17 mouse cellular contexts compared by ENCODE assay signal in the genomic region with DNA sequence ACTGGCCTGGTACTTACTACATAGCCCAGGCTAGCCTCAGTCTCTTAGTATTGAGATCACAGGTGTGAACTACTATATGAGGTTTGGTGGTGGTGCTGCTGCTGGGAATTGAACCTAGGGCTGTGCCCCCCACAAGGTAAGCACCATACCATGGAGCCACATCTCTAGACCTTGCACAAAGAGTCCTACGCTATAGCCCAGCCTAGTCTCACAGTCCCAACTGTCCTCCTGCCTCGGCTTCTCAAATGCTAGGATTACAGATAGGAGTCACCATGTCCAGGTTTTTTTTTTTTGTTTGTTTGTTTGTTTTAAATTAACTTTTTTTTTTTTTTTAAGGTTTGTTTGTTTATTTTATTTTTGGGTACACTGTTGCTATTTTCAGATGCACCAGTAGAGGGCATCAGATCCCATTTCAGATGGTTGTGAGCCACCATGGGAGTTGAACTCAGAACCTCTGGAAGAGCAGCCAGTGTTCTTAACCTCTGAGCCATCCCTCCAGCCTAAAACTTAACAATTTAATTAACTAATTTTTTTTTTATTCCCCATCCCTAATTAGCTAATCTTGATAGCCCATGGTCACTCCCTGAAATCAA. TPM values are rescaled to one million over a fixed set of nuclear protein-coding genes. Genes with fewer than 3 reads are reported as not detected.
A peak's percentile ranks its signal among the peaks of the same experiment; 100 is the strongest.
DNase-seq lines count a peak whose midpoint lies in the region; ATAC-seq and TF ChIP-seq lines count a peak whose summit lies in the region.
"Had no signal": no experiment of that assay in that cellular context is flagged by ENCODE, and none has a peak within 500 bp of the region (broad histone marks: within the 10 kb centered on the region; RNA-seq: fewer than 3 reads in every experiment).

No protein-coding gene starts in this region.

- 96% methylated on average over 2 of the region's 2 CpGs for WGBS in hindbrain, postnatal 0 days
- 98% methylated on average over 2 of the region's 2 CpGs for WGBS in hindbrain, embryonic 13.5 days
- 96% methylated on average over 2 of the region's 2 CpGs for WGBS in lung, embryonic 15.5 days
- 98% methylated on average over 2 of the region's 2 CpGs for WGBS in small intestine, adult 2 months

- DNase-seq in hindbrain, postnatal 0 days (ENCODE audit: low spot score) = no peak
- no peak for DNase-seq in lung, postnatal 10 days
- DNase-seq in NIH3T3 (ENCODE audit: low read depth) = peak; percentile 36
- DNase-seq: gastrocnemius, postnatal 10 days; thymus, postnatal 36 days had no signal

- H3K9ac ChIP-seq in hindbrain, postnatal 0 days (replicated peaks; ENCODE audit: low read length) = no peak overlapping the region
- no peak overlapping the region for H3K9ac ChIP-seq in hindbrain, embryonic 13.5 days
- no peak overlapping the region for H3K9ac ChIP-seq in lung, embryonic 15.5 days
- H3K9ac ChIP-seq: heart, embryonic 15.5 days; intestine, embryonic 15.5 days; neural tube, embryonic 12.5 days; stomach, embryonic 15.5 days had no signal

- H3K36me3 ChIP-seq in hindbrain, postnatal 0 days (ENCODE audit: insufficient read depth, low read length) = peaks cover 34% of the 10 kb centered on the region; the same call in 1 of the 2 replicates
- peaks cover 67% of the 10 kb centered on the region for H3K36me3 ChIP-seq in hindbrain, embryonic 13.5 days
- peaks cover 32% of the 10 kb centered on the region; the same call in 1 of the 2 replicates for H3K36me3 ChIP-seq in lung, embryonic 15.5 days
- peaks cover 35% of the 10 kb centered on the region for H3K36me3 ChIP-seq in small intestine, adult 2 months (ENCODE audit: control insufficient read depth, insufficient read depth, low read length)
- H3K36me3 ChIP-seq: G1E had no signal

- H3K27me3 ChIP-seq in hindbrain, postnatal 0 days (ENCODE audit: insufficient read depth, low read length) = no peaks in the 10 kb centered on the region
- H3K27me3 ChIP-seq in hindbrain, embryonic 13.5 days = no peaks in the 10 kb centered on the region
- no peaks in the 10 kb centered on the region for H3K27me3 ChIP-seq in lung, embryonic 15.5 days
- H3K27me3 ChIP-seq in small intestine, adult 2 months (ENCODE audit: control insufficient read depth, insufficient read depth, low read length) = no peaks in the 10 kb centered on the region
- H3K27me3 ChIP-seq: heart, embryonic 15.5 days; intestine, embryonic 15.5 days; neural tube, embryonic 12.5 days; stomach, embryonic 15.5 days had no signal

- TF ChIP-seq CTCF in hindbrain, postnatal 0 days (IDR thresholded peaks at IDR 0.05; ENCODE audit: low read depth) = peak; percentile 49
- peak; percentile 35; the same call in 1 of the 2 replicates for TF ChIP-seq CTCF in small intestine, adult 2 months (IDR thresholded peaks at IDR 0.05; ENCODE audit: extremely low read depth, insufficient read length, insufficient replicate concordance, low read depth, low read length)

- no peak overlapping the region for H3K4me3 ChIP-seq in hindbrain, postnatal 0 days (ENCODE audit: low read length)
- no peak overlapping the region for H3K4me3 ChIP-seq in hindbrain, embryonic 13.5 days
- no peak overlapping the region for H3K4me3 ChIP-seq in lung, embryonic 15.5 days
- no peak overlapping the region for H3K4me3 ChIP-seq in small intestine, adult 2 months (ENCODE audit: low read depth, low read length)
- H3K4me3 ChIP-seq: heart, embryonic 15.5 days; intestine, embryonic 15.5 days; neural tube, embryonic 12.5 days; stomach, embryonic 15.5 days had no signal

- no peak overlapping the region for H3K27ac ChIP-seq in hindbrain, postnatal 0 days
- no peak overlapping the region for H3K27ac ChIP-seq in hindbrain, embryonic 13.5 days
- H3K27ac ChIP-seq in lung, embryonic 15.5 days = no peak overlapping the region
- no peak overlapping the region for H3K27ac ChIP-seq in small intestine, adult 2 months (ENCODE audit: insufficient read depth, low read depth, low read length)
- H3K27ac ChIP-seq: heart, embryonic 15.5 days; intestine, embryonic 15.5 days; neural tube, embryonic 12.5 days; stomach, embryonic 15.5 days had no signal

- H3K9me3 ChIP-seq in hindbrain, postnatal 0 days (ENCODE audit: low read length) = no peaks in the 10 kb centered on the region
- no peaks in the 10 kb centered on the region for H3K9me3 ChIP-seq in hindbrain, embryonic 13.5 days
- H3K9me3 ChIP-seq in lung, embryonic 15.5 days = no peaks in the 10 kb centered on the region
- H3K9me3 ChIP-seq: heart, embryonic 15.5 days; intestine, embryonic 15.5 days; neural tube, embryonic 12.5 days; stomach, embryonic 15.5 days had no signal

- H3K4me1 ChIP-seq in hindbrain, postnatal 0 days (ENCODE audit: insufficient read depth, low read length) = 0 out of 2 replicates have a peak, but pooled peaks cover 3% of the 10 kb centered on the region
- H3K4me1 ChIP-seq in hindbrain, embryonic 13.5 days (replicated peaks) = peaks cover 20% of the 10 kb centered on the region
- H3K4me1 ChIP-seq in lung, embryonic 15.5 days = peaks cover 7% of the 10 kb centered on the region
- no peaks in the 10 kb centered on the region; the same call in 1 of the 2 replicates for H3K4me1 ChIP-seq in small intestine, adult 2 months (ENCODE audit: control insufficient read depth, insufficient read depth, insufficient read length, low read length)
- H3K4me1 ChIP-seq: heart, embryonic 15.5 days; intestine, embryonic 15.5 days; stomach, embryonic 15.5 days had no signal

- no peak for ATAC-seq in hindbrain, postnatal 0 days
- no peak for ATAC-seq in hindbrain, embryonic 13.5 days (ENCODE audit: low FRiP score)
- peak; percentile 52; the same call in 1 of the 2 replicates for ATAC-seq in lung, embryonic 15.5 days (ENCODE audit: borderline replicate concordance, extremely low read depth, low FRiP score, low TSS enrichment)
- ATAC-seq in megakaryocyte, adult 5-6 weeks (ENCODE audit: poor library complexity, severe bottlenecking) = no peak
- ATAC-seq: activated CD4-positive, CD25-positive, alpha-beta regulatory T cell, adult 4 months; intestine, embryonic 15.5 days had no signal

- no peak overlapping the region for H3K4me2 ChIP-seq in hindbrain, postnatal 0 days (ENCODE audit: low read depth, low read length)
- no peak overlapping the region for H3K4me2 ChIP-seq in hindbrain, embryonic 13.5 days
- H3K4me2 ChIP-seq in lung, embryonic 15.5 days = no peak overlapping the region
- H3K4me2 ChIP-seq: heart, embryonic 15.5 days; intestine, embryonic 15.5 days; neural tube, embryonic 12.5 days; stomach, embryonic 15.5 days had no signal

- no peak for TF ChIP-seq POLR2A in small intestine, adult 2 months (IDR thresholded peaks at IDR 0.05; ENCODE audit: low read depth, low read length)

RNA-seq across cellular contexts. Expression of a gene that starts 39.6 kb away (rescaled TPM):
- not detected in 2 replicates for total RNA-seq in hindbrain, postnatal 0 days (2014; rRNA removed)
- polyA plus RNA-seq in hindbrain, postnatal 0 days (2015; fragmentation: Nextera tagmentation; extraction: Ambion mirVana) = 0.10 and 0.18 TPM in 2 replicates
- polyA plus RNA-seq in hindbrain, embryonic 13.5 days (2015; fragmentation: Nextera tagmentation; extraction: Ambion mirVana) = 0.16 TPM in 1 of 2 replicates, not detected in the other
- polyA plus RNA-seq in lung, embryonic 15.5 days (2015; fragmentation: Nextera tagmentation; extraction: Ambion mirVana) = not detected in 2 replicates
- polyA plus RNA-seq in small intestine, adult 2 months (2012; rRNA removed) = 0.10 TPM in 1 of 2 replicates, not detected in the other
- 0.25 TPM in 1 of 2 replicates, not detected in the other for total RNA-seq in megakaryocyte, adult 5-6 weeks (2015)
- 0.29 TPM in 1 of 2 replicates, not detected in the other for total RNA-seq in megakaryocyte, adult 5-6 weeks (2017)
- polyA plus RNA-seq: embryonic facial prominence, embryonic 14.5 days; forebrain, embryonic 14.5 days; G1E had no signal
